Mouse (Mus musculus): ENCODE data around the gene Ralgps2.

DNA sequence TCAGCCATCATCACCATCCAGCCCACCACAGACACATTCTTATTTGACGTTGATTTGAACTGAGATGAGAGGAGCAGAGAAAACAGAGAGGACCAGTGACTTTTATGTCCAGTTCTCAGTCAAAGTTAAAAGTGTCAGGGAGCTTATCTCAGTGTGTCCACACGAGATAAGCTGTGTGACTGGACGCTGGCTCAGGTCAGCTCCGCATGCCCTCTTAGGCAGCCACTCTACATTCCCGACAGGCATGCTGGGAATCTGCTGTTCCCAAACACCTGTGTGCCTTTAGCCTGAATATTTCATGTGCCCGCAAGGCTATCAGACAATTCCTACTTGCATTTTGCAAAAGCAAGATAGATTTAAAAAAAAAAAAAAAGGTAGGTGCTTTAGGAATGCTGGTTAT is 125.9 kb downstream of the Ralgps2 start:
- TF ChIP-seq CTCF (IDR thresholded peaks at IDR 0.05; ENCODE audit: low read depth), result no peak
- TF ChIP-seq EP300 (IDR thresholded peaks at IDR 0.05; ENCODE audit: low read depth), result no peak
